Comparison of ENCODE assay signal across 34 mouse cellular contexts in genomic region chr5:25083816-25084215, GRCm38 (mm10). TPM values are rescaled to one million over a fixed set of nuclear protein-coding genes. Genes with fewer than 3 reads are reported as not detected.
DNase-seq lines count a peak whose midpoint lies in the region; ATAC-seq and TF ChIP-seq lines count a peak whose summit lies in the region.
"Had no signal": no experiment of that assay in that cellular context is flagged by ENCODE, and none has a peak within 500 bp of the region (broad histone marks: within the 10 kb centered on the region; RNA-seq: fewer than 3 reads in every experiment).

No protein-coding gene starts in this region.

- H3K4me2 ChIP-seq in forebrain, embryonic 15.5 days (replicated peaks): no peak overlapping the region
- H3K4me2 ChIP-seq: embryonic facial prominence, embryonic 13.5 days; hindbrain, embryonic 13.5 days; liver, embryonic 12.5 days; midbrain, embryonic 11.5 days; neural tube, embryonic 13.5 days had no signal

- H3K36me3 ChIP-seq in heart, embryonic 10.5 days: no peaks in the 10 kb centered on the region
- H3K36me3 ChIP-seq in forebrain, embryonic 15.5 days: no peaks in the 10 kb centered on the region
- H3K36me3 ChIP-seq: embryonic facial prominence, embryonic 13.5 days; forebrain, embryonic 10.5 days; G1E; hindbrain, embryonic 13.5 days; liver, embryonic 12.5 days; neural tube, embryonic 13.5 days had no signal

- no peak for TF ChIP-seq CTCF in left cerebral cortex, adult 2 months (IDR thresholded peaks at IDR 0.05)

- ATAC-seq in forebrain, embryonic 15.5 days (replicated peaks): no peak
- ATAC-seq: forebrain, embryonic 16.5 days; intestine, embryonic 16.5 days; liver, embryonic 12.5 days; liver, postnatal 0 days; midbrain, embryonic 16.5 days had no signal

- H3K9ac ChIP-seq in forebrain, embryonic 15.5 days (replicated peaks): no peak overlapping the region
- H3K9ac ChIP-seq: embryonic facial prominence, embryonic 13.5 days; hindbrain, embryonic 13.5 days; liver, embryonic 12.5 days; liver, postnatal 0 days; neural tube, embryonic 13.5 days had no signal

- peaks cover 41% of the 10 kb centered on the region for H3K4me1 ChIP-seq in heart, embryonic 10.5 days
- H3K4me1 ChIP-seq in forebrain, embryonic 15.5 days: peaks cover 10% of the 10 kb centered on the region
- H3K4me1 ChIP-seq: forebrain, embryonic 10.5 days had no signal

- no peaks in the 10 kb centered on the region for H3K27me3 ChIP-seq in heart, embryonic 10.5 days (ENCODE audit: insufficient read depth, poor library complexity, severe bottlenecking)
- H3K27me3 ChIP-seq in forebrain, embryonic 15.5 days: no peaks in the 10 kb centered on the region
- H3K27me3 ChIP-seq: embryonic facial prominence, embryonic 13.5 days; hindbrain, embryonic 13.5 days; liver, embryonic 12.5 days had no signal

- WGBS in heart, embryonic 10.5 days: 36% methylated on average over 7 of the region's 7 CpGs
- 50% methylated on average over 7 of the region's 7 CpGs for WGBS in forebrain, embryonic 15.5 days

- H3K9me3 ChIP-seq in heart, embryonic 10.5 days: no peaks in the 10 kb centered on the region
- H3K9me3 ChIP-seq in forebrain, embryonic 15.5 days: no peaks in the 10 kb centered on the region
- H3K9me3 ChIP-seq: embryonic facial prominence, embryonic 13.5 days; forebrain, embryonic 10.5 days; G1E; hindbrain, embryonic 13.5 days; liver, embryonic 12.5 days; neural tube, embryonic 13.5 days had no signal

- no peak for DNase-seq in heart, embryonic 10.5 days (ENCODE audit: low spot score)
- DNase-seq in heart, adult 8-10 months (ENCODE audit: low spot score): no peak
- no peak for DNase-seq in left cerebral cortex, adult 2 months (ENCODE audit: extremely low spot score in 1 of 2, low spot score in 2 of 2)
- no peak for DNase-seq in left cerebral cortex, postnatal 14 days (ENCODE audit: low spot score in 2 of 2)
- peak; percentile 38 for DNase-seq in thymus, postnatal 4 days
- no peak for DNase-seq in thymus, postnatal 25 days
- peak; percentile 23 for DNase-seq in naive thymus-derived CD4-positive, alpha-beta T cell, adult 2 months (ENCODE audit: low read depth)
- DNase-seq: adrenal gland, postnatal 10 days; B cell, adult 2 months; cerebellum, adult 18-20 months; cerebellum, postnatal 36 days; gastrocnemius, adult 2 months; gastrocnemius, postnatal 36 days; heart, adult 2 months; heart, postnatal 36 days; kidney, adult 8-10 months; kidney, postnatal 14 days; left cerebral cortex, postnatal 4 days; liver, postnatal 0 days; right cerebral cortex, postnatal 4 days; thymus, postnatal 36 days had no signal

- intact Hi-C loops in left cerebral cortex, adult 2 months (cut with DNase I): loop anchor here (2.0 to 10.0 kb wide), 3 partner anchors 15 to 211 kb away; no protein-coding TSS in a partner anchor
- intact Hi-C loops in left cerebral cortex, postnatal 14 days (cut with DNase I): loop anchor here (5.0 kb wide), 1 partner anchor 57 kb away; no protein-coding TSS in a partner anchor

- H3K4me3 ChIP-seq in heart, embryonic 10.5 days: no peak overlapping the region
- no peak overlapping the region for H3K4me3 ChIP-seq in left cerebral cortex, adult 2 months
- no peak overlapping the region for H3K4me3 ChIP-seq in forebrain, embryonic 15.5 days
- H3K4me3 ChIP-seq: embryonic facial prominence, embryonic 13.5 days; forebrain, embryonic 10.5 days; gastrocnemius, adult 2 months; heart, adult 2 months; hindbrain, embryonic 13.5 days; liver, embryonic 12.5 days; myocyte; neural tube, embryonic 13.5 days had no signal

- peak overlapping the region; percentile 42; the same call in 1 of the 2 replicates for H3K27ac ChIP-seq in heart, embryonic 10.5 days
- H3K27ac ChIP-seq in left cerebral cortex, adult 2 months: peak overlapping the region; percentile 50; the same call in 1 of the 2 replicates
- no peak overlapping the region for H3K27ac ChIP-seq in forebrain, embryonic 15.5 days (replicated peaks)
- H3K27ac ChIP-seq: embryonic facial prominence, embryonic 13.5 days; forebrain, embryonic 10.5 days; gastrocnemius, adult 2 months; heart, adult 2 months; hindbrain, embryonic 13.5 days; liver, embryonic 12.5 days; neural tube, embryonic 13.5 days; stomach, postnatal 0 days had no signal

RNA-seq across cellular contexts. Expression of gene Prkag2, which starts 16.6 kb away (rescaled TPM):
- 65.1 and 100 TPM in 2 replicates for polyA plus RNA-seq in heart, embryonic 10.5 days (2016; fragmentation: Nextera tagmentation; extraction: Ambion mirVana)
- 10 to 100 TPM; 26.9 to 39.0 (median 30.5) TPM for total RNA-seq in heart, adult 8-10 months (2022)
- total RNA-seq in left cerebral cortex, adult 2 months (2021): 100 to 1,000 TPM; 113 to 118 TPM
- 100 to 1,000 TPM in 1 of 2 experiments, 10 to 100 TPM in 1; 99.4 to 104 TPM for total RNA-seq in left cerebral cortex, postnatal 14 days (2021)
- polyA plus RNA-seq in forebrain, embryonic 15.5 days (2015; fragmentation: Nextera tagmentation; extraction: Ambion mirVana): 90.1 and 93.3 TPM in 2 replicates
- total RNA-seq: G1E had no signal
- polyA plus RNA-seq: G1E had no signal

Comparison
In these comparisons a context has a peak if more than half of its experiments do, and no peak if none do; other contexts are left out.
1. DNase-seq: peak in thymus, postnatal 4 days (single experiment) and naive thymus-derived CD4-positive, alpha-beta T cell, adult 2 months (single experiment); none in heart, embryonic 10.5 days (single experiment), heart, adult 8-10 months (single experiment), left cerebral cortex, adult 2 months (0 of 2), left cerebral cortex, postnatal 14 days (0 of 2) and thymus, postnatal 25 days (single experiment).